Mouse (Mus musculus) lung, embryonic 15.5 days (tissue): ENCODE data around the gene Myg1. TPM values are rescaled to one million over a fixed set of nuclear protein-coding genes. Genes with fewer than 3 reads are reported as not detected.

ENCODE experiments used
- ATAC-seq: fragments of 200-750 bp; cut with Nextera tagmentation; 2 replicates; pipeline ENCODE4 v1.8.0; 2017; ENCODE audit warnings: moderate number of reproducible peaks, borderline replicate concordance; ENCODE audit not compliant: low FRiP score, low TSS enrichment; ENCODE audit errors: extremely low read depth
- H3K27ac ChIP-seq: fragments of 300-500 bp; sonication (generic); 2 replicates; pipeline ENCODE4 v1.5.1; 2015; ENCODE audit warnings: moderate library complexity, mild to moderate bottlenecking, inconsistent platforms
- H3K27me3 ChIP-seq: fragments of 300-500 bp; sonication (generic); 2 replicates; pipeline ENCODE4 v1.6.1; 2015; ENCODE audit warnings: inconsistent platforms
- H3K36me3 ChIP-seq: fragments of 300-500 bp; sonication (generic); 2 replicates; pipeline ENCODE4 v1.6.1; 2015; ENCODE audit warnings: inconsistent platforms
- H3K4me1 ChIP-seq: fragments of 300-500 bp; sonication (generic); 2 replicates; pipeline ENCODE4 v1.6.1; 2015; ENCODE audit warnings: inconsistent platforms
- H3K4me2 ChIP-seq: fragments of 300-500 bp; sonication (generic); 2 replicates; pipeline ENCODE4 v1.6.1; 2015; ENCODE audit warnings: inconsistent platforms, mild to moderate bottlenecking, moderate library complexity
- H3K4me3 ChIP-seq: fragments of 300-500 bp; sonication (generic); 2 replicates; pipeline ENCODE4 v1.5.1; 2015; ENCODE audit warnings: mild to moderate bottlenecking, inconsistent platforms
- H3K9ac ChIP-seq: fragments of 300-500 bp; sonication (generic); 2 replicates; pipeline ENCODE4 v1.6.1; 2015; ENCODE audit warnings: inconsistent platforms
- H3K9me3 ChIP-seq: fragments of 300-500 bp; sonication (generic); 2 replicates; pipeline ENCODE4 v1.6.1; 2016; ENCODE audit warnings: inconsistent platforms
- WGBS: fragments of 180-500 bp; shearing (Covaris S2); methylation state at CpG from one replicate; pipeline ENCODE4 v1.1.7; 2015; 5-methylcytosine and 5-hydroxymethylcytosine counted together
- polyA plus RNA-seq: library from polyadenylated mRNA; unstranded; fragments of >200 nt; fragmentation: Nextera tagmentation; extraction: Ambion mirVana; gene quantifications from 2 replicates; pipeline ENCODE4 v1.2.1, GENCODE M21; 2015

The Myg1 gene
- polyA plus RNA-seq, 1 experiment from 2014 or later: 106 TPM

GRCm38 (mm10) chr15:102366733-102367344 lies 35.3 kb downstream of the Myg1 start, which contains the start of gene Sp7:
Gene Sp7, minus strand, starts transcription at chr15:102367182.
- no peak for ATAC-seq
- WGBS: 7% methylated on average over 15 of the region's 15 CpGs

GRCm38 (mm10) chr15:102369972-102370371 lies 38.5 kb downstream of the Myg1 start:
- no peak overlapping the region for H3K27ac ChIP-seq
- no peaks in the 10 kb centered on the region for H3K36me3 ChIP-seq
- ATAC-seq: no peak
- H3K4me1 ChIP-seq: peaks cover 17% of the 10 kb centered on the region
- H3K4me3 ChIP-seq: no peak overlapping the region
- H3K9ac ChIP-seq: no peak overlapping the region
- no peaks in the 10 kb centered on the region for H3K9me3 ChIP-seq
- peak overlapping the region; percentile 39 for H3K4me2 ChIP-seq
- peaks cover 19% of the 10 kb centered on the region for H3K27me3 ChIP-seq
- WGBS: 13% methylated on average over 13 of the region's 13 CpGs

More at GRCm38 (mm10) chr15:102366733-102367344, 35.3 kb downstream of the Myg1 start, which contains the start of gene Sp7:
- Histone ChIP-seq H3K36me3 (no peaks in the 10 kb centered on the region), H3K9me3 (no peaks in the 10 kb centered on the region), H3K27ac (no peak within 1 kb of the TSS), H3K4me3 (peak within 1 kb of the TSS; percentile 14), H3K4me1 (peaks cover 25% of the 10 kb centered on the region), H3K9ac (peak within 1 kb of the TSS; percentile 29), H3K4me2 (peak within 1 kb of the TSS; percentile 52), H3K27me3 (peaks cover 22% of the 10 kb centered on the region)

GRCm38 (mm10) chr15:102370727-102371126 lies 39.2 kb downstream of the Myg1 start:
- peak overlapping the region; percentile 39 for H3K4me2 ChIP-seq
- no peaks in the 10 kb centered on the region for H3K36me3 ChIP-seq
- H3K4me1 ChIP-seq: peaks cover 17% of the 10 kb centered on the region
- peaks cover 12% of the 10 kb centered on the region; the same call in 1 of the 2 replicates for H3K27me3 ChIP-seq
- H3K27ac ChIP-seq: no peak overlapping the region
- no peak overlapping the region for H3K4me3 ChIP-seq
- WGBS: 10% methylated on average over 10 of the region's 10 CpGs
- peak overlapping the region; percentile 19; the same call in 1 of the 2 replicates for H3K9ac ChIP-seq
- H3K9me3 ChIP-seq: no peaks in the 10 kb centered on the region
- peak; percentile 58 for ATAC-seq

GRCm38 (mm10) chr15:102376453-102377162 lies 45.1 kb downstream of the Myg1 start:
- H3K4me2 ChIP-seq: peak overlapping the region; percentile 99
- H3K27ac ChIP-seq: peak overlapping the region; percentile 76
- peak; percentile 86 for ATAC-seq
- H3K36me3 ChIP-seq: no peaks in the 10 kb centered on the region
- WGBS: under 1% methylated on average over 43 of the region's 43 CpGs
- peak overlapping the region; percentile 72 for H3K9ac ChIP-seq
- H3K4me1 ChIP-seq: peaks cover 17% of the 10 kb centered on the region
- no peaks in the 10 kb centered on the region for H3K27me3 ChIP-seq
- H3K4me3 ChIP-seq: peak overlapping the region; percentile 67
- no peaks in the 10 kb centered on the region for H3K9me3 ChIP-seq

GRCm38 (mm10) chr15:102377163-102377543 lies 45.6 kb downstream of the Myg1 start:
- Histone ChIP-seq H3K4me2 (peak overlapping the region; percentile 99), H3K9me3 (no peaks in the 10 kb centered on the region), H3K27ac (peak overlapping the region; percentile 76), H3K36me3 (no peaks in the 10 kb centered on the region), H3K4me1 (peaks cover 20% of the 10 kb centered on the region), H3K27me3 (no peaks in the 10 kb centered on the region), H3K9ac (peak overlapping the region; percentile 72), H3K4me3 (peak overlapping the region; percentile 67)
- ATAC-seq: peak; percentile 82
- 0% methylated on average over 7 of the region's 7 CpGs for WGBS

- peak overlapping the region; percentile 67; the same call in 1 of the 2 replicates for H3K4me3 ChIP-seq
- peaks cover 20% of the 10 kb centered on the region for H3K4me1 ChIP-seq
- H3K36me3 ChIP-seq: no peaks in the 10 kb centered on the region
- H3K9ac ChIP-seq: peak overlapping the region; percentile 27
- H3K4me2 ChIP-seq: peak overlapping the region; percentile 99
- 7% methylated on average over 10 of the region's 10 CpGs for WGBS
- no peaks in the 10 kb centered on the region for H3K9me3 ChIP-seq
- peak overlapping the region; percentile 80 for H3K27ac ChIP-seq
- peak; percentile 53 for ATAC-seq
- H3K27me3 ChIP-seq: no peaks in the 10 kb centered on the region
Observed at GRCm38 (mm10) chr15:102377810-102378262, 46.3 kb downstream of the Myg1 start.

- Histone ChIP-seq H3K4me3 (no peak overlapping the region), H3K4me2 (no peak overlapping the region), H3K27me3 (no peaks in the 10 kb centered on the region), H3K36me3 (no peaks in the 10 kb centered on the region), H3K9me3 (no peaks in the 10 kb centered on the region), H3K4me1 (peaks cover 14% of the 10 kb centered on the region), H3K27ac (no peak overlapping the region), H3K9ac (no peak overlapping the region)
- WGBS: under 1% methylated on average over 7 of the region's 7 CpGs
- ATAC-seq: peak; percentile 74; the same call in 1 of the 2 replicates
Observed at GRCm38 (mm10) chr15:102381575-102381974, 50.1 kb downstream of the Myg1 start.

- no peak for ATAC-seq
- no peak overlapping the region for H3K9ac ChIP-seq
- 77% methylated on average over 6 of the region's 6 CpGs for WGBS
Observed at GRCm38 (mm10) chr15:102383671-102384070, 52.2 kb downstream of the Myg1 start.

GRCm38 (mm10) chr15:102386640-102387039 lies 55.1 kb downstream of the Myg1 start:
- no peak overlapping the region for H3K4me2 ChIP-seq
- 0 out of 2 replicates have a peak, but pooled peaks cover 3% of the 10 kb centered on the region for H3K4me1 ChIP-seq
- 49% methylated on average over 9 of the region's 9 CpGs for WGBS
- no peak overlapping the region for H3K9ac ChIP-seq
- H3K27ac ChIP-seq: no peak overlapping the region
- no peak for ATAC-seq
- no peaks in the 10 kb centered on the region for H3K36me3 ChIP-seq
- H3K4me3 ChIP-seq: no peak overlapping the region
- no peaks in the 10 kb centered on the region for H3K27me3 ChIP-seq
- H3K9me3 ChIP-seq: no peaks in the 10 kb centered on the region

More at GRCm38 (mm10) chr15:102383671-102384070, 52.2 kb downstream of the Myg1 start:
- Histone ChIP-seq H3K27ac (no peak overlapping the region), H3K4me2 (no peak overlapping the region), H3K9me3 (no peaks in the 10 kb centered on the region), H3K4me1 (0 out of 2 replicates have a peak, but pooled peaks cover 3% of the 10 kb centered on the region), H3K4me3 (no peak overlapping the region), H3K36me3 (no peaks in the 10 kb centered on the region), H3K27me3 (no peaks in the 10 kb centered on the region)

Other genes starting within 250 kb of the Myg1 start
- 47.6 and 54.5 TPM in 2 replicates for gene Tns2, start 231.3 kb upstream of the Myg1 start, polyA plus RNA-seq
- gene Spryd3, start 195.5 kb upstream of the Myg1 start, polyA plus RNA-seq: 18.8 and 20.5 TPM in 2 replicates
- gene Igfbp6, start 187.3 kb upstream of the Myg1 start, polyA plus RNA-seq: 12.3 and 16.8 TPM in 2 replicates
- 0.20 and 0.34 TPM in 2 replicates for gene Soat2, start 181.2 kb upstream of the Myg1 start, polyA plus RNA-seq
- 60.7 and 67.1 TPM in 2 replicates for gene Zfp740, start 128.5 kb upstream of the Myg1 start, polyA plus RNA-seq
- 74.1 and 78.1 TPM in 2 replicates for gene Csad, start 127.0 kb upstream of the Myg1 start, polyA plus RNA-seq
- 2.0 and 3.2 TPM in 2 replicates for gene Itgb7, start 99.8 kb upstream of the Myg1 start, polyA plus RNA-seq
- gene Rarg, start 74.2 kb upstream of the Myg1 start, polyA plus RNA-seq: 43.7 and 43.8 TPM in 2 replicates
- 0.53 and 0.57 TPM in 2 replicates for gene Gm9918, start 61.1 kb upstream of the Myg1 start, polyA plus RNA-seq
- gene Mfsd5, start 52.3 kb upstream of the Myg1 start, polyA plus RNA-seq: 63.8 and 65.3 TPM in 2 replicates
- gene Espl1, start 35.4 kb upstream of the Myg1 start, polyA plus RNA-seq: 27.6 and 32.2 TPM in 2 replicates
- 368 and 401 TPM in 2 replicates for gene Pfdn5, start 5.6 kb upstream of the Myg1 start, polyA plus RNA-seq
- 91.1 and 92.0 TPM in 2 replicates for gene Aaas, start 19.1 kb downstream of the Myg1 start, polyA plus RNA-seq
- gene Sp7, start 35.5 kb downstream of the Myg1 start, polyA plus RNA-seq: 0.48 and 0.55 TPM in 2 replicates
- 10.6 TPM in 2 replicates for gene Sp1, start 74.4 kb downstream of the Myg1 start, polyA plus RNA-seq
- 0.59 and 0.82 TPM in 2 replicates for gene Amhr2, start 113.7 kb downstream of the Myg1 start, polyA plus RNA-seq
- gene Prr13, start 127.3 kb downstream of the Myg1 start, polyA plus RNA-seq: 69.4 and 71.4 TPM in 2 replicates
- gene Pcbp2, start 138.8 kb downstream of the Myg1 start, polyA plus RNA-seq: 217 TPM in 2 replicates
- gene Gm10337, start 172.0 kb downstream of the Myg1 start, polyA plus RNA-seq: not detected in 2 replicates
- gene Map3k12, start 185.4 kb downstream of the Myg1 start, polyA plus RNA-seq: 11.8 and 14.4 TPM in 2 replicates
- gene Tarbp2, start 186.5 kb downstream of the Myg1 start, polyA plus RNA-seq: 80.7 and 82.7 TPM in 2 replicates
- 2.0 and 5.4 TPM in 2 replicates for gene Npff, start 193.2 kb downstream of the Myg1 start, polyA plus RNA-seq